Mouse (Mus musculus) gonadal fat pad, adult 2 months (tissue): ENCODE data around the gene Tbrg4. TPM values are rescaled to one million over a fixed set of nuclear protein-coding genes. Genes with fewer than 3 reads are reported as not detected.

Experiments
- DNase-seq: peaks from one replicate; pipeline ENCODE4 v3.0.0-alpha.2; 2012; ENCODE audit warnings: low read depth
- polyA plus RNA-seq: library from polyadenylated mRNA; depleted of rRNA; stranded (reverse); fragments of >200 nt; gene quantifications from 2 replicates; pipeline ENCODE4 v1.2.3, GENCODE M21; 2012; rRNA removed

Gene Tbrg4
- polyA plus RNA-seq, 1 experiment, result 65.2 TPM

DNA sequence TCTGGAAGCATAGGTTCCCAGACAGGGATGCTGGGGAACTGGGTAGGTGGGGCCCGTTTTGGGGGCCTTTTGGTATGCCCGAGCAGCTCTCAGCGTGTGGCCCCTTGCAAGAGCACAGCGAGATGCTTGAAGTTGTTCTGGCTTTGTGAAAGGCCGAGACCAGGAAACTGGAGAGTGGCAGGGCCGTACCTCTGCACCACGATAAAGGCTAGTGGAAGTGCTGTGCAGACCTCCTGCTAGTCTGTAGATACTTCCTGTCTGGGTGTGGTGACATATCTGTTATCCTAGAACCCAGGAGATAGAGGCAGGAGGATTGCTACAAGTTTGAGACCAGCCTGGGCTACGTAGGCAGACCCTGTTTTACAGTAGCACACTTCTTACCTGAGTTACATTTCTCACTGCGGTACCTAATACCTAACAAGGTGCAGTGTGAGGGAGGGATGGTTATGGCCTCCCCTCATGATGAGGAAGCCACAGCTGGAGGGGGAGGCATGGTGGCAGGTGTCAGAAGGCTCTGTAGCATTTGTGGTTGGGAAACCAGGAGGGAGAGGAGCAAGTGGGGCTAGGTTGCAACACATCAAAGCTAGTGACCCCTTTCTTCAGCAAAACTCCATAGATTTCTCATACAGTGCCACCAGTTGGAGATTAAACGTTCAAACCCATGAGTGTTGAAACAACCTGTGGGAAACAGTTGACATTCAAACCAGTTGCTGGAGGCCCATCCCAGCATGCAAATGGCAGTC is 34.8 kb downstream of the Tbrg4 start:
- no peak for DNase-seq

DNA sequence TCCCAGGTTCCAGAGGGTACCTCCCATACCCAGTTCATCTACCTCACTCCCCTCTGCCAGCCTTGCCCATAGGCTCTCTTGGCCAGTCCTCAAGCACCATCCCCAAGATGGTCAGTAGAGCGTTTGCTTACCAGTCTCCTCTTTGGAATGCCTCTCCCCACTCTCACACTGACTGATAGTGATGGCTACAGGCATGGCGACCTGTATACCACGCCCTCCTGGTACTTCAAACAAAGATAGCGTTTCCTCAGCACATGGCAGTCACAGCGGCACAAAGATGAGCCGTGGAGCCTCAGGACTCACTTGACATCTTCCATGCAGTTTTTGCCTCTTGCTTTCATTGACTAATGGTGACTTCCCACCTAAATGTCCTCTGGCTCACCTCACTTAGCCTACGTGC is 36.0 kb downstream of the Tbrg4 start:
- no peak for DNase-seq

DNA sequence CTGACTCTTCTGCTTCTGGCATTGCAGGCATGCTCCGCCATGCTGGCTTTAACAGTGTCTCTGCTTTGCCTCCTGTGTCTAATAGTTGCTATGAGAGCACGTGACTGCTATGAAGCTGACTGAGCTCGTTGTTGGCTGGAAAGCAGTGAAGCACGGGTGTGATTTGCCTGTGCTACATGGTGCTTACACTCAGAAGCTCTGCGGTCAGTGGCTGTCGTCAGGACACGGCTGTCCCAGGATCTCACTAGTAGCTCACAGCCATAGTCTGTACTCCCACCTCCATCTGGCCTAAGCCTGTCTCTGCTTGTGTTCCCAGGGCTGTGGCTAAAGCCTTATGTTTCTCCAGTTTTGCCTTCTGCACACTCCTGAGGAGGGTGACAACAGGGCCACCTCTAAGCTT is 37.6 kb downstream of the Tbrg4 start:
- no peak for DNase-seq

DNA sequence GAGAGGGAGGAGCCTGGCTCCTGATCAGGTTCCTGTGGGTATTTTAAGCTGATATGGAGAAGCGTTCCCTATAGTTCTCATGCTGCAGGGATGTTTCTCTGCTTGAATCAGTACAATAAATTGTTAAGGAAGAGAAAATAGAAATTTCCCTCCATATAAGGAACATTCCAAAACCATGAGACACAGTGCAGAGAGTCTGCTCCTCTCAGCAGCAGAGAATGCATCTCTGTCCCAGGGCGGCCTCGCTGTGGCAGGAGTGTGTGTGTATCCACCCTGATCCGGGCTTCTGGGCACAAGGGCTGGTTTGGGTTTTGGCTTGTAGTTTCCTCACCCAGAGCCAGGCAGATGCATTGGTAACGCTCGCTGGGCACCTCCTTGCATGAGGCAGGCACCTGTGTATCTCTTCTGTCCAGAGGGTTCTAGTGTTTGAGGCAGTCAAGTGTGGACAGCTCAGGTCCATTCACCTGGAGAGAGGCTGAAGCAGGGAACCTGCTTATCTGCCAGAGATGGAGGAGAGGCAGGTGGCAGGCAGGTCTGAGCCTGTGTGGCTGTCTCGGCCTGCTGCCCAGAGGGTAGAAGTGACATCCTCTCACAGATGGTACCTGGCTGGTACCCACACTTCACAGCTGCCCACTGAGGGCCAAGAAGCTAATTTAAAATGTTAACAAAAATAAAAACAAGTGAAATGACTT is 38.5 kb downstream of the Tbrg4 start:
- no peak for DNase-seq

DNA sequence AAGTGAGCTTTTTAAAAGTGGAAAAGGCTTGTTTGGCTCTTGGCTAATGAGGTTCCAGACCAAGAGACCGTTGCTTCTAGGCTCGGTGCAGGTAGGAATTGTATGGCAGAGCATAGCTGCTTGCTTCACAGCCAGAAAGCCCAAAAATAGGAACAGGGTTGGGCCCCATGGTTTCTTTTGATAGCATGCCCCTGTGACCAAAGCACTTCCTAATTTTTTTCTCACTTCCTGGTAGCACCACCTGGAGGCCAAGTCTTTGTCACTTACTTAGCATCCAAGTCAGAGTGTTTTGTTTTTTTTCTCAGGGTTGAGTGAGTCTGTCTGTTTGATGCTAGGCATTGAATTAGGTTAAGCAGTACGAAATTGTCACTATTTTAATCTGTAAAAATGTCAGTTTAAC is 39.2 kb downstream of the Tbrg4 start:
- DNase-seq, result no peak

DNA sequence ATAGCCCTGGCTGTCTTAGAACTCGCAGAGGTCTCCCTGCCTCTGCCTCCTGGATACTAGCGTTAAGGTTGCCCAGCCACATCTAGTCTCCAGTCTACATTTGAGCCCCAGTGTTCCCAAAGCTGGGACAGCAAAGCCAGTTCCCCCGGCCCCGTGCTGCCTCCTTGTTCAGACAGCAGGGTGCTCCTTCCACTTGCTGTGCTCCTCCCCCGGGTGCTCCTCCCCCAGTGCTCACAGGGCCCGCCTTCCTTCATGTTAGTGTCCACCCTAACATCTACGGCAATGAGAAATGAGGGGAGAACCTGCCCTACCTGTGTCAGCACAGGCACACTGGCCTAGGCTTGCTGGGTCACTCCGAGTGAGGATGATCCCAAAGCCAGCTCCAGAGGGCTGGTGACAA is 40.1 kb downstream of the Tbrg4 start:
- DNase-seq, result no peak

DNA sequence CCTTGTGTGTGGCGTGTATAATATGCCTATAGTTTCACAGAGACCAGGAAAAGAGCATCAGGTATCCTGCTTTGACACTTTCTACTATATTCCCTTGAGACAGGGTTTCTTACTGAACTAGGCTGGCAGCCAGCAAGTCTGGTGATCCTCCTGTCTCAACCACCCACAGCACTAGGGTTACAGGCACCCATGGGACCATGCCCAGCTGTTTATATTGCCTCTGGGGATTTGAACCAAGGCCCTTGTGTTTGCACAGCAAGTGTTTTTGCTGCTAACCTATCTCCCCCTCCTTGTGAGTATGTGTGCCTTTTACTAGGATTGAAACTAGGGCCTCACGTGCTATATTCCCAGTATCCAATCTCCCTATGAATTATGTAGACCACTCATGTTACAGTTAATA is 44.3 kb downstream of the Tbrg4 start:
- no peak for DNase-seq

DNA sequence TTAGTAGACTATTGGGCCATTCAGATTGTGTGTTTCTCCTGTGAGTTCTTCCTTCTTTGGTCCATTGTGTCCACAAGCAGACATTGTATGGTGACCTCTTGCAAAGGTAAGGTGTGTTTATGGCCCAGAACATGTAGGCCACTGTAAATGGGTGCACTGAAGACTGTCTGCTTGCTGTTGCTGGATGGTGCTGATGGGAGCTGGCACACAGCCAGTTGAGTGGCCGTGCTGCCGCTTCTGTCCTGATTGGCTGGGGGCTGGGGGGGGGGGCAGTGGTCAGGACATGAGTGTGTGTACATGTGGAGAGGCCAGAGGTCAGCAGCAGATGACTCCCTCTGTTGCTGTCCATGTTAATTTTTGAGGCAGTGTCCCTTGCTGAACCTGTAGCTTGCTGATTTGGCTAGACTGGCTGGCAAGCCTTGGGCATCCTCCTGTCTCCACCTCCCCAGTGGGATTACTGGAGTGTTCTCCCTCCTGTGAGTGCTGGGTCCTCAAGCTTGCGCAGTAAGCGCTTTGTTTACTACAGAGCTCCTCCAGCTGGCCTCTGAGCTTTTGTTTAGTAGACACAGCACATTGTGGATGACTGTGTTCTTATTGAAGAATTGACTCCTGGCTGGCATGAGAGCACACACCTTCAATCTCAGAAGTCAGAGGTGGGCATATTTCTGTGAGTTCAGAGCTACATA is 45.7 kb downstream of the Tbrg4 start:
- DNase-seq, result no peak

DNA sequence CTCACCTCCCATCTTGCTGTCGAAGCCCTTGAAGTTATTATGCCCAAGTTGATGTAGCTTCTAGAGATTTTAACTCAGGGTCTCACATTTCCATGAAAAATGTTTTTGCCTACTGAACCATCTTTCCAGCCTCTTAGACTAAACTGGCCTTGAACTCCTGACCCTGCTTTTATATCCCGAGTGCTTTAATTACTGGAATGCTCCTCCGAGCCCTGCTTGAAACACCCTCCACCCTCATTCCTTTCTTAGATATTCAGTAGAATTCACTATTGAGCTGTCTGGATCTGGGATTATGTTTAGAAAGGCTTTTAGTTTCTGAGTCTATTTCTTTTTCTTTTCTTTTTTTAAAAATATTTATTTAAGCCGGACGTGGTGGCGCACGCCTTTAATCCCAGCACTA is 46.5 kb downstream of the Tbrg4 start:
- DNase-seq, result no peak

DNA sequence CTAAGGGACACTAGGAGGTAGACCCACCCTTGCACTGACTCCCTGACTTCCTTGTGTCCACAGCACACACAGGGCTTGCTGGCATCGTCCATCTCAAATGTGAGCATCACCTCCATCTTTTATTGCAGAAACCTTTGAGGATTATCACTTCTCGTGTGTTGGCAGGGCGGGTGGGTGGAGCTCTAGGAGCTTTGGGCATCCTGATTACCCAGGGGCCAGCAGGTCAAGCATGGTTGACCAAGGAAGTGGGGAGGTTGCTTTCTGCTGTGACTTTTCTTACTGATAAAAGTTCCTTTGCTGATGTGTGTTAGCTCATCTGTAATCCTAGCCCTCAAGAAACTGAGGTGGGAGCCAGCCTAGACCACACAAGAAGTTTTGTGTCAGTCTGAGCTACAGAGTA is 49.7 kb downstream of the Tbrg4 start:
- DNase-seq, result no peak

DNA sequence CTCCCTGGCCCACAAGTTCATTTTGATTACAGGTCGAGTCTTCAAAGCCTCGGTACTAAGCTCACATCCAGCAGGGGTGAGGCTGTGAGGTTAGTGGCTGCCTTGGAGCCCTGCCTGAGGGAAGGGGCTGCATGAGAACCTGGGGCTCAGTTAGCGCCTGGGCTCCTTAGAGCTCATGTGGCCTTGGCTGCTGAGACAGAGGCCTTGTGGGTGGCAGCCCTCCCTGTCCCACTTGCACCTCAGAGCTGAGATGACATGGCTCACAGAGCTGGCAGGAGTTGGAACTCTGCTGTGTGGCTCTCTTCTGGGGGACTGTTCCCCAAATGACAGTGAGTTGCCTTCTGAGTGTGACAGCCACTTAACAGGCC is 56.5 kb downstream of the Tbrg4 start:
- no peak for DNase-seq

DNA sequence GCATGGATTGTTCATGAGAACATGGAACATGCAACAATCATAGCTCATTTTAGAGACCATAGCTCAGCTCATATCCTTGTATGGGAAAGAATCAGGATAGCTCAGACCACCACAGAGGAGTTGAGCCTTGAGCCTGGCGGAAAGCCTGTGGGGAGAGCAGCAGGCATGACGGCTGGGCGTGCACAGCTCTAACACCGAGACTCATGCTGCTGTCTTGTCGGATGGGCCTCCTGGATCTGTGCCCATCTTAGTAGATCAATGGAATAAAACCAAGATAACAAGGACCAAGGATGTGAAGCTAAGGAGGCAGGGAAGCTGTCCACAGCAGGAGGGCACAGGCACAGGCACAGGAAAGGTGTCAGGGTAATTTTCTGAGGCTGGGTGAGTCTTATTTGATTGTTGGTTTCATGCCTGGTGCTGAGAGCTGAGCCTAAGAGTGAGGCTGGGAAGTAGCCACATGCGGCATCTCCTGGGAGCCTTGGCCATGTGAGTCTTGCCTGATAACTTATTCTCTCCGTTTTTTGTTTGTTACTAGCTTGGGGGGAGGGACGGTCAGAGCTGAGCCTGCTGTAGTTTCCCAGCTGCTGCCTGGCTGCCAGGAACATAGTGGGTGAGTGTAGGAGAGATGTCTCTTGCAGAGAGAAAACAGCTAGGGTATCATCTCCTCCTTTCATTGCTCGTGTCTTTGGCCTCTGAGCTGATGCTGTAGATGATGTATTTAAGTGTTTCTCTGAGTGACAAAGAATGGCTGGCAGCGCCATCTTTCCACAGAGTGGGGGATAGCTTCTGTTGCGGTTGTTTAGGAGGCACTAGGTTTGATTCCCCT is 57.1 kb downstream of the Tbrg4 start:
- DNase-seq, result no peak

DNA sequence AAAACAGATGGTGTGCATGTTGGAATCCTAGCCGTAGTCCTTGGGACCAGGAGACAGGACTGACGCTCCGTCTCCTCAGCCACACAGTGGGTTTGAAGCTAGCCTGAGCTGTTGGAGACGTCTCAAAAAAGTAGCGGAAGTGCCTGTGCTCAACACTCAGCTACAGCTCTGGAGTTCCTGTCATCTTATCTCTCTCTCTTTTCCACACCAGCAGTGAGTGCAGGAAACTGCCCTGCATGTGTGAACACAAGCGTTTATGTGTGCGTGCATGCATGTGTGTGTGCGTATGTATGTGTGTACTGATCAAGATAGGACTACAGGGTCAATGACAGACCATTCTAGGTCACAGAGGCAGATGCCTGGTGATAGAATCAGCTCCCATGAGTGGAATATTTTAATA is 57.9 kb downstream of the Tbrg4 start:
- no peak for DNase-seq

DNA sequence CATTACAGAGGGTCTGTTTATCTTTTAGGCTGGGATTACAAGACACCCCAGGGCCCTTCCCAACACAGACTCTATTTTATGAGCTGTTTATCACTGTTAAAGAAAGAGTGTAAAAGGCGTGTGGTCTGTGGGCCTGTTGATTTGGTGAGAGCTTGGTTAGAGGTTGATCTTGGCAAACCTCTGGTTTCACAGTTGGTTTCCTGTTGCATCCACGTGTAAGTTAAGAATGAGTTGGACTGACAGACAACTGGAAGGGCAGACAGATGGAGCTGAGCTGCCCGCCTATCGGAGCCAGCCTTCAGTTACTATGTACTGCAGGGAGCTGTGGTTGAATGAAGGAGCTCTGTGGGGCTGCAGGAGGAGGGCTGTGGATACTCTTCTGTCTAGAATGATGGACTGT is 59.4 kb downstream of the Tbrg4 start:
- no peak for DNase-seq

Other genes starting within 250 kb of the Tbrg4 start
- 26.3 and 43.1 TPM in 2 replicates for gene Zmiz2, start 237.0 kb downstream of the Tbrg4 start, polyA plus RNA-seq
- gene Ppia, start 210.6 kb downstream of the Tbrg4 start, polyA plus RNA-seq, result 875 and 1,261 TPM in 2 replicates
- 40.6 and 43.6 TPM in 2 replicates for gene H2afv, start 181.6 kb downstream of the Tbrg4 start, polyA plus RNA-seq
- gene Purb, start 150.2 kb downstream of the Tbrg4 start, polyA plus RNA-seq, result 8.3 and 12.2 TPM in 2 replicates
- gene Myo1g, start 105.1 kb downstream of the Tbrg4 start, polyA plus RNA-seq, result 9.0 and 12.1 TPM in 2 replicates
- 82.3 and 84.2 TPM in 2 replicates for gene Ccm2, start 79.2 kb downstream of the Tbrg4 start, polyA plus RNA-seq
- 2.0 and 3.3 TPM in 2 replicates for gene Nacad, start 20.0 kb downstream of the Tbrg4 start, polyA plus RNA-seq
- 0.29 and 0.78 TPM in 2 replicates for gene Wap, start 12.6 kb upstream of the Tbrg4 start, polyA plus RNA-seq
- 164 and 257 TPM in 2 replicates for gene Ramp3, start 32.5 kb upstream of the Tbrg4 start, polyA plus RNA-seq
- gene Gm11983, start 211.6 kb upstream of the Tbrg4 start, polyA plus RNA-seq, result not detected in 2 replicates